Mouse (Mus musculus): Measurements from ENCODE around the gene Rnf207.

DNA sequence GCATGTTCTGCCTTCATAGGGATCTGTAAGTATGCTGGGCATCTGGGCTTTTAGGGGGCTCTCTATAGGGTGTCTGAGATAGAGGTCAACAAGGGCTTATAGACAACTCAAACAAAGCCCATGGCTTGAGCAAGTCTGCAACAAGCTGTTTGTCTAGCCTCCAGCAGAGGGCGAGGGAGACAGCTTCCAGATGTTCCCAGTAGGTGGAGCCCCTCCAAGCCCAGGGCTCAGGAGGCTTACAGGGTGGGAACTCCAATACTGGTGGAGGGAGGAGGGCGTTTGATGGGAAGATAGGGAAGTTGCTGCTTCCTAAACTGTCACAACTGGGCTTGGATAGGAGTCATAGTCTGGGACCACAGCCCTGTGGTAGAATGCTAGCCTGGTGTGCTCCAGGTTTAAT lies 14.2 kb upstream of the Rnf207 start:
- TF ChIP-seq CTCF (IDR thresholded peaks at IDR 0.05; ENCODE audit: low read depth, low read length): peak; percentile 88
- TF ChIP-seq POLR2A (IDR thresholded peaks at IDR 0.05; ENCODE audit: borderline replicate concordance, low read depth, low read length): no peak

All from bone marrow macrophage, adult 2 months (primary cell).